Mouse (Mus musculus): Measurements from ENCODE around the gene Nrn1.

Gene Nrn1

DNA sequence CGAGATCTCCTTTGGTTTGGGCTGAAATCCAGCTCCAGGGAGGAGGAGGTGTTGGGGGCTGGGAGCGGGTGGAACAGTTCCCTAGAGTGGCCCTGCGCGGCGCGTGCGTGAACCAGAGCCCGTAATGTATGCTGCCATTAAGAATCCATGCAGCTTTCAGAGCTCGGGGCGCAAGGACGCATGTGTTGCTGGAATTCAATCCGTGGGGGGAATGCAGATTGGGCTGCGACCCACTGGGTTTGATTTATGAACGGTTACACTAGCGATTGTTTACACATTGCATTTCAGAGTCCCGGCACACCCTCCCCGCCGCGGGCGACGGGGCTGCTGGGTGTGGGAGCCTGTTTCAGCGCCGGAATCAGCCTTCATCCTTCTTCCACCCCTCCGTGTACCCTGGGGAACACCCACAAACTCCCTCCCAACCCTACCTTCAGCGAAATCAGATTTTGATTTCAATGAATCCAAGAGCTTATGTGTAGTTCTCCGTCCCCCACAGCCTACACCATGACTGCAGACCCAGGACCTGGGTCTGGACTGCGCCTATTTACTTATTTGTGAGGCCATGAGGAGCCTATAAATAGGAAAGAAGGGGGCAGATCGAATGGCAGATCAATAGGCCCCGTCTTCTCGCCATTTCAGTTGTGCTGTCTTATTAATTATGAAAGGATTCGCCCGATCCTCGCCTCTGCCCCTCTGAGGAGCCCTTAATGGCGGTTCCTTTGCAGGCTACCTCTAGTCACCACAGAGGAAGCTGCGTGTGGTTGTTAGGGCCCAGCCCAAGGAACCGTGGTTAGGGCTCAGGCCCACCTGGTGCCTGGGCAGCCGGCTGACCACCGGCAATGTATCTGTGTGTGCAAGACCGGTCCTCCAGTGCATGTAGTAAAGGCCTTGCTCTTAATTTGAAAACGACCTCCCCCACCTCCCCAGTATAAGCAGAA is 10.1 kb downstream of the Nrn1 start:
- peak; percentile 57 for DNase-seq

DNA sequence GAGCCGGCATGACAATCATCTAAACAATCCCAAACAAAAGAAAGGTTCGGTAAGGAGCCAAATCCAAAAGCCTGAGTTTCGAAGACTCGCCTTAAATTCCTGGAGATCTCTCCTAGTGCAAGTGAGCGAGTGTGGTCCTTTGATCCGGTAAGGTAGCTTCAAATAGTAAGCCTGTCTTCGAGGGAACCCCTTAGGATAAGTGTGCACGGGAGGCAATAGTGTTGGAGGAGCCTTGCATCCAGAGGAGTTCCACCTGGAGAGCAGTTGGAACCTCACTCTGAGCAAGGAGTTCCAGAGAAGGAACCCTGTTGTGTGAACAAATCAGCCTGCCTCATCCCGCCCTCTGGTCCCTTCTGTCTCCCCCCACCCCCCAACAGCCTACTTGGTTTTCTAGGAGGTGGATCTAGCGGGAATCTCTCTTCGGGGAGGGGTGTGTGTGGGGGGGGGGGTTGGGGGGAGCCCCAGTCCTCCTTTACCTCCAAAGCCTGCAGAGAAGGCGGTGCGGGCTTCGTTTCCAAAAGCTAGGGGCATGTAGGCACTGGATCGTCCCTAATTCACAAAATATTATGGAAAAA is 11.1 kb downstream of the Nrn1 start:
- DNase-seq = no peak

DNA sequence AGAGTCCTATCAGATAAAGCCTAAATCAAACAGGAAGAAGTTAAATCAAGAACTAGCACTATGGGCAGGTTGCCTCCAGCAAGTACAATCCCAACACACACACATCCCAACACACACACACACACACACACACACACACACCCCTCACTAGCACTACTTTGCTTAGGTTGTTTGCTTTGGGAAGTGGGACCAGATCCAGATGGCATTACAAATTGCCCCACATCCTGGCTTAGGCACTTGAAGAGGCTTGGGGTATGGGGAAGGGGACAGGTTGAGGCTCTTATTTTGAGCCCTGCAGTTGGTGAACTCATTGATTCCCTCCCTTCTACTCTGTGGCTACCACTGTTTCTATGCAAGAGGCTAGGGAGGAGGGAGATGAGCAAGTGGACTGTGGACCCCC is 12.6 kb downstream of the Nrn1 start:
- DNase-seq = no peak

DNA sequence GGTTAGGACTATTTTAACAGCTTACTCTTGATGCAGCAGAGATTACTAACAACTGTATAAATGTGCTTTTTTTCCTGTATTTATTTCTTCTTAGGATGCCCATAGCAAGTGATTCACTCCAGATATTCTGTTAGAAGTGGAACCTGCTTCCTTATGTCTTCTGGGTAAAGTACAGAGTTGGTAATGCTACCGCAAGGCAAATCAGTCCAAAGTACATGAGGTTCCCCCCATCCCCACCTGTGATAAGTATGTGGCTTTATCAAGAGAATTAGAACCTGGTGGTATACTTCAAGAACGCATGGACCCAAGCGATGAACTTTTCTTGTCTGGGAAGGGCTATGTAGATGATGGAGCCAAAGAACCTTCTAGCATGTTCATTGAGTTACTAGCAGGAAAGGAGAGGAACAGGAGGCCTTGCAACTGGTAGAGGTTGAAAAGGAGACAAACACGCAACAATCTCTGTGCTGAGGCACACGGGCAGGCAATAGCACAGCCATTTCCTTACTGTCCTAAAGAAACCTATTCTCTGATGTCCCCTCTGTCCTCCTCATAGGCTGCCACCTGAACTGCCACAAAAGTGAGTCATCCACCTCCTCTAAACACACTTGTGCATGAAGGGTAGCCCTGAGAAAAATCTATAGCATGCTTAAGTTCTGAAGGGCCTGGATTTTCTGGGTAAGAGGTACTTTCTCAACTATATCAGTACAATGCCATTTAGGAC is 14.5 kb downstream of the Nrn1 start:
- DNase-seq = no peak

DNA sequence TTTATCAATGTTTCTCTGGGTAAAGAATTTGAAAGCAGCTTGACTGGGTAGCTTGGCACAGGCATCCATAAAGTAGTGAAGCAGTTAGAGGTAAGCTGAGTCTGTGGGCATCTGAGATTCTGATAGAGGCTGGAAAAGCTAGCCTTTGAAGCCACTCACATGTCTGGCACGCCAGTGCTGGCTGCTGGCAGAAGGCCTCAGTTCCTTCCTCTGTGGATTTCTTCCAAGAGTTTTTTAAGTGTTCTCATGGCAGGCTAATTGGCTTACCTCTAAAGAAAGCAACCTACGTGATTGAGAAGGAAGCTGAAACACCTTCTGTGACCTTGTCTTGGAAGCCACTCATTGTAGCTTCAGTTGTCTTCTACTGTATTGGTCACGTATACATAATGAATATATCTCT is 17.6 kb downstream of the Nrn1 start:
- DNase-seq = no peak

- DNase-seq = no peak
Measured at GRCm38 (mm10) chr13:36716708-36717107, 18.2 kb downstream of the Nrn1 start.

- DNase-seq = no peak
Measured at GRCm38 (mm10) chr13:36714101-36714500, 20.8 kb downstream of the Nrn1 start.

DNA sequence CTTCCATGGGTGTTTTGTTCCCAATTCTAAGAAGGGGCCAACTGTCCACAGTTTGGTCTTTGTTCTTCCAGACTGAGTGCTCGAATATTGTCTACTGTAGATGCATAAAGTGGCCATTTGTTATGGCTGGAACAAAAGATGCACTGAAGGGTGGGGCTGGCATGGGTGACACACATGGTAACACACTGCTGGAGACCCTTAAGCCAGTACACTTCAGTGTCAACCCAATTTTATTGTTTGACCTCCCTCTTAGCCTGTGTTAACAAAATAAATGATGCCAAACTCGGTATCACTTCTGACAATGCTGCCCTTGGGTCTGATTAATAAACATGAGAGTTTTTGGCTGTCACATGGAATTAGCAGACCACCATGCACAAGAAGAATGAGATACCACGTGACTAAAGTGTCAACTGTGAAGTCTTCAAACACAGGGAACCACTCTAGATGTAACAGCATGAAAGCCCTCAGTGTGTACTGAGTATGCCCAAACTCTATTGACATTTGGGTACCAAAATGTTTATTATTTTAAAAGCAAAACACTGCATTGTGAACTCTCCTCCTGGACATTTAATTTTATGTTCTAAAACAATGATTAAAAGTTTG is 27.7 kb downstream of the Nrn1 start:
- DNase-seq = no peak

GRCm38 (mm10) chr13:36696351-36696771 is 38.6 kb downstream of the Nrn1 start:
- peak; percentile 11 for DNase-seq

GRCm38 (mm10) chr13:36695516-36696201 is 39.3 kb downstream of the Nrn1 start:
- DNase-seq = peak; percentile 15

- no peak for DNase-seq
Measured at GRCm38 (mm10) chr13:36683581-36683980, 51.4 kb downstream of the Nrn1 start.

- DNase-seq = no peak
Measured at GRCm38 (mm10) chr13:36680690-36681355, 54.1 kb downstream of the Nrn1 start.

- no peak for DNase-seq
Measured at GRCm38 (mm10) chr13:36679345-36679744, 55.6 kb downstream of the Nrn1 start.

Data from right cerebral cortex, postnatal 14 days (tissue).